Mouse (Mus musculus) neural tube, embryonic 13.5 days (tissue): Measurements from ENCODE around the gene Pth2. TPM values are rescaled to one million over a fixed set of nuclear protein-coding genes. Genes with fewer than 3 reads are reported as not detected.

Experiments used
- microRNA-seq: library from miRNA; unstranded; fragments of <30 nt; microRNA quantifications from one replicate; pipeline ENCODE4, GENCODE M21; 2016
- polyA plus RNA-seq: library from polyadenylated mRNA; unstranded; fragments of >200 nt; fragmentation: Nextera tagmentation; extraction: Ambion mirVana; gene quantifications from 2 replicates; pipeline ENCODE4 v1.2.1, GENCODE M21; 2015

Gene Pth2
- polyA plus RNA-seq, 1 experiment from 2014 or later: not detected

Small RNA genes lying within 50 kb of the gene (microRNA-seq; reads per million reads assigned to microRNA genes)
- gene Mir7055: not detected

Other genes with a start within 250 kb of the Pth2 start
- 0.22 TPM in 1 of 2 replicates, not detected in the other for gene Tsks, start 237.8 kb upstream of the Pth2 start, polyA plus RNA-seq
- 47.3 and 54.9 TPM in 2 replicates for gene Cpt1c, start 206.1 kb upstream of the Pth2 start, polyA plus RNA-seq
- 612 and 623 TPM in 2 replicates for gene Prmt1, start 194.4 kb upstream of the Pth2 start, polyA plus RNA-seq
- gene Irf3, start 183.3 kb upstream of the Pth2 start, polyA plus RNA-seq: 60.3 and 67.3 TPM in 2 replicates
- gene Bcl2l12, start 182.3 kb upstream of the Pth2 start, polyA plus RNA-seq: 17.3 and 17.4 TPM in 2 replicates
- gene Scaf1, start 164.6 kb upstream of the Pth2 start, polyA plus RNA-seq: 46.2 and 47.2 TPM in 2 replicates
- gene Rras, start 163.0 kb upstream of the Pth2 start, polyA plus RNA-seq: 15.0 and 16.5 TPM in 2 replicates
- 12.3 and 15.1 TPM in 2 replicates for gene Prr12, start 128.1 kb upstream of the Pth2 start, polyA plus RNA-seq
- 58.9 and 65.6 TPM in 2 replicates for gene Nosip, start 118.6 kb upstream of the Pth2 start, polyA plus RNA-seq
- 16.8 and 17.2 TPM in 2 replicates for gene Prrg2, start 118.3 kb upstream of the Pth2 start, polyA plus RNA-seq
- 127 and 134 TPM in 2 replicates for gene Rcn3, start 88.8 kb upstream of the Pth2 start, polyA plus RNA-seq
- 25.6 and 27.3 TPM in 2 replicates for gene Fcgrt, start 77.1 kb upstream of the Pth2 start, polyA plus RNA-seq
- gene Rps11, start 56.6 kb upstream of the Pth2 start, polyA plus RNA-seq: 920 and 971 TPM in 2 replicates
- 746 and 820 TPM in 2 replicates for gene Rpl13a, start 52.2 kb upstream of the Pth2 start, polyA plus RNA-seq
- 0.53 TPM in 1 of 2 replicates, not detected in the other for gene Gm45713, start 44.8 kb upstream of the Pth2 start, polyA plus RNA-seq
- 1.3 and 1.5 TPM in 2 replicates for gene Flt3l, start 44.6 kb upstream of the Pth2 start, polyA plus RNA-seq
- gene Pih1d1, start 26.7 kb upstream of the Pth2 start, polyA plus RNA-seq: 79.9 and 91.9 TPM in 2 replicates
- gene Aldh16a1, start 26.4 kb upstream of the Pth2 start, polyA plus RNA-seq: 19.0 and 19.6 TPM in 2 replicates
- gene Slc17a7, start 17.0 kb upstream of the Pth2 start, polyA plus RNA-seq: 0.78 and 0.83 TPM in 2 replicates
- gene Gfy, start 1.4 kb upstream of the Pth2 start, polyA plus RNA-seq: not detected in 2 replicates
- gene Ccdc155, start 23.9 kb downstream of the Pth2 start, polyA plus RNA-seq: 0.29 and 0.45 TPM in 2 replicates
- gene Dkkl1, start 31.2 kb downstream of the Pth2 start, polyA plus RNA-seq: 14.6 and 19.8 TPM in 2 replicates
- 65.9 and 85.5 TPM in 2 replicates for gene Tead2, start 34.8 kb downstream of the Pth2 start, polyA plus RNA-seq
- gene Cd37, start 58.1 kb downstream of the Pth2 start, polyA plus RNA-seq: 1.5 and 1.8 TPM in 2 replicates
- 0.18 and 0.27 TPM in 2 replicates for gene Slc6a16, start 60.1 kb downstream of the Pth2 start, polyA plus RNA-seq
- not detected in 2 replicates for gene Slc6a21, start 96.5 kb downstream of the Pth2 start, polyA plus RNA-seq
- gene Trpm4, start 152.8 kb downstream of the Pth2 start, polyA plus RNA-seq: 7.1 and 7.2 TPM in 2 replicates
- 0.55 and 0.74 TPM in 2 replicates for gene Hrc, start 154.3 kb downstream of the Pth2 start, polyA plus RNA-seq
- 18.4 and 20.3 TPM in 2 replicates for gene Ppfia3, start 186.0 kb downstream of the Pth2 start, polyA plus RNA-seq
- 11.1 and 11.6 TPM in 2 replicates for gene Lin7b, start 189.6 kb downstream of the Pth2 start, polyA plus RNA-seq
- 186 and 225 TPM in 2 replicates for gene Snrnp70, start 214.7 kb downstream of the Pth2 start, polyA plus RNA-seq
- gene Kcna7, start 224.7 kb downstream of the Pth2 start, polyA plus RNA-seq: not detected in 2 replicates
- gene Ntf5, start 232.7 kb downstream of the Pth2 start, polyA plus RNA-seq: not detected in 2 replicates
- not detected in 2 replicates for gene Lhb, start 239.8 kb downstream of the Pth2 start, polyA plus RNA-seq